Mouse (Mus musculus) heart, postnatal 36 days (tissue): ENCODE measurements around the gene 4933427I04Rik. TPM values are rescaled to one million over a fixed set of nuclear protein-coding genes. Genes with fewer than 3 reads are reported as not detected.

Experiments
- DNase-seq, 2 experiments: peaks; one replicate each; pipeline ENCODE4 v3.0.0; 2021 to 2022
- intact Hi-C: fragments of 180-260 bp; cut with DNase I; formaldehyde crosslinking; loops from one replicate; pipeline ENCODE4 v1.15.1; 2025
- total RNA-seq, 2 experiments: library from RNA; stranded (reverse); gene quantifications; 2 replicates each; pipeline ENCODE4 v1.2.3; 2021

4933427I04Rik gene
- total RNA-seq: not detected

GRCm38 (mm10) chr4:123859379-123859778 lies at the start of gene 4933427I04Rik:
4933427I04Rik (plus strand) TSS chr4:123859679.
- no peak for DNase-seq
- intact Hi-C loops: no loop called here

DNA sequence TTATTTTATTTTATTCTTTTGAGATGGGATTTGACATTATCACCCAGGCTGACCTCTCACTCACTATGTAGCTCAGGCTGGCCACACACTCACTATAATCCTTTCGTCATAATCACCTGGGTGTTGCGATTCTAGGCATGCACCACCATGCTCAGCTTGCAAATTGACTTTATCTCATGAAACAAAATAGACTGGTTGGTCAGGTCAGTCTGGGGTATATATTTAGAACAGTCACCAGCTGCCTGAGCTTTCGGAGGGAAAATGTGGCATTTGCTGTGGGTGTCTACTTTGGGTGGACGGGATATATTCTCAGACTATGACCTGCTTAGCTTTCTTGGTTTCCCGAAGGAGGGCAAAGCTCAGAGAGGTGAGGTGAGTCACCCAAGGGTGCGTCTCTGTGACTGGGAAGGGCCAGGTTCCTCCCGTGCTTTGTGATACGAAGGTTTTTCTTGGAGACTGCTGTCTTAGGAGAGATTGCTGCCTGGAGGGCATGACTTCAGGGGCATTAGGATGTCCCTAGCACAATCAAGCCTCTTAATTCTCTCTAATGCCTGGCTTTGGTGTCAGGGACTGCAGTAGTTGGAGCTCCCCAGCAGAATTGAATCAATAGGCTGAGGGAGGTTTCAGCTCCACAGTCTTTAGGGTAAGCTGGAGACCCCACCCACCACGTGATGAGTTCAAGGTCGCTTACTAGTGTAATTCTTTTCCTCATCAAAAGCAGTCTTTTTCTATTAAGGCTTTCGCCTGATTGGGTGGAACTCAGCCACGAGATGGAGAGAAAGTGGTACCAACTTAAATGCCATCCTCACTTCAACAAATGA lies 48.8 kb upstream of the 4933427I04Rik start:
- DNase-seq: no peak
- intact Hi-C loops: no loop called here

DNA sequence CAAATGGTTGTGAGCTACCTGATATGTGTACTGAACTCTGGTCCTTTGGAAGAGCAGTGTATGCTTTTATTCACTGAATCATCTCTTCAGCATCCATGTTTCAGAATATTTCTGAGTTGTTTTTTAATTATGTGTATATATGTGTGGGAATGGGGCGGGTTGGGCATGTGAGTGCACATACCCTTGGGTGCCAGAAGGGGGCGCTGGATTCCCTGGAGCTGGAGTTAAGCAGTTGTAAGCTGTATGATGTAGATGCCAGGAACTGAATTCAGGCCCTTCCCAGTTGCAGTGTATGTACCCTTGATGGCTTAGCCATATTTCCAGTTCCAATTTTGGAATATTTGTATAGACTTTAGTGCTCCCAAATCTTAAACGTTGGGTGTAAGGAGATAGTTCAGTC lies 47.0 kb upstream of the 4933427I04Rik start:
- intact Hi-C loops: no loop called here
- no peak for DNase-seq

- intact Hi-C loops: no loop called here
- DNase-seq: no peak
Observed at GRCm38 (mm10) chr4:123814030-123814501, 45.4 kb upstream of the 4933427I04Rik start.

GRCm38 (mm10) chr4:123819093-123819610 lies 40.3 kb upstream of the 4933427I04Rik start:
- intact Hi-C loops: no loop called here
- DNase-seq: no peak

DNA sequence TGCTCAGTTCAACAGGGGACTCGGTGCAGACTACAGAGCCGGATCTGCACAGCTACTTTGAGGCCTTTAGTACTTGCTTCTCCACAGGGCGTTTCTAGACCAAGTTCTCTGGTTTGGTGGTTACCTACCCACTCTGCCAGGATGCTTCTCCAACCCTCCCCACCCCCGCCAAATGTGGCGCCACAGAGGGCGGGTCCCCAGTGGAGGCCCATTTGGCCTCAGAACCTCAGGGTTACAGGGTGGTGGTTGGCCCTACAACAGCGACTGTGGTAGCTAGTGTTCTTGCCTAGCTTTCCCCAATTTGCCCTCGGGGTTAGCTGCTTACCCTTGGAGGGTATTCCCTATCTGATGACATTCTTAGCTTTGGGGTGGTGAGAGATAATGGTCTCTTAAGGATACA lies 17.4 kb upstream of the 4933427I04Rik start:
- intact Hi-C loops: no loop called here
- no peak for DNase-seq

DNA sequence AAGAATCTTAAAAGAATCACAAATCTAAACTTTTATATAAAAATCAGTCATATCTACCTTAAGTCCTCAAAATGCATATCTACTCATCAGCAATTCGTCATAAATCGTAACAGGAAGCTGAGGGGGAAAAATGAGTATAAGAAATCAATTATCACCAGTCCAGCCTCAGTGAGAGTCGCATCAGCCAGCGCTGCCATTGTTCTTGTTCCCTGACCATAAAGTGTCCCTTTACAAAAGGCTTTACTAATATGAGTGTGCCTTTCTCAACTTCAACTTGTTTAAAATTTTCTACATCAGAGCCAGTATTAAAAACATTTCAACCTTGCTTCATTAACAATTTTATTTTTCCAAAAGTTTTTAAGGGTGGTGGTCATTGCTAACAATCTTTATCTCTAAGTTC lies 2.6 kb upstream of the 4933427I04Rik start:
- intact Hi-C loops: no loop called here
- DNase-seq: no peak

DNA sequence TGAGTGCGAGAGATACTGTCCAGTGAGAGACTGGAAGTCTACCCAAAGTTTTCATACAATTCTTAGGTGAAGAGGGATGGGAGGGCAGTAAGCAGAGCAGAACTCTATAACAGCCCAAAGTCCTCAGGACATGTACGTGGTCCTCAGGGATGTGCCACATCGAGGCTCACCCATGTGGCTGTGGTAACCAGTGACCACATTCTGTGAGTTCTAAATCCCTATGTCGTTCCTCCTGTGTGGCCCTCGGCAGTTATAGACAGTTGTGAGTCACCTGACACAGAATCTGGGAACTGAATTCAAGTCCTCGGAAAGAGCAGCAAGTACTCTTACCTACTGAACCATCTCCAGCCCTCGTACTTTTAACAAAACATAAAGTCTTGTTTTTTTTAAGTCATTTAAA lies 1.4 kb upstream of the 4933427I04Rik start:
- DNase-seq: no peak
- intact Hi-C loops: no loop called here

- intact Hi-C loops: no loop called here
- DNase-seq: no peak
Observed at GRCm38 (mm10) chr4:123859803-123860202, 324 bp downstream of the 4933427I04Rik start.

DNA sequence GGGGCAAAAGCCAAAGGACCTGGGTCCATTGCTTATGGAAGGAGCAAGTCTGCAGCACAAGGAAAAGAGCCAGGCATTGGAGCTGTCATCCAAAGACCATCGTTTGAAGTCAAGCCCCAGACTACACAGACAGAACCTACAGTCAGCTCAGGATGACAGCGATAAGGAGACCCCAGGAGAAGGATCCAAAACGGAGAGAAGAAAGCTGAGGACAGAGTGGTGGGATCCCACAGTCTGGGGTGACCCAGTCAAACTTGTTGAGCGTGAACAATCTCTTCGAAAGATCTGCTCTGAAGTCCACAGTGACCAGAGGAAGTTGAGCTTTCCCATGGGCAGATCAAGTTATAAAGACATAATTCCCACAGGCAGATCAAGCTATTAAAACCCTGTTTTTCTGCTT lies 1.1 kb downstream of the 4933427I04Rik start:
- intact Hi-C loops: no loop called here
- DNase-seq: no peak

- no peak for DNase-seq
Observed at GRCm38 (mm10) chr4:123893726-123894125, 34.2 kb downstream of the 4933427I04Rik start.

GRCm38 (mm10) chr4:123894295-123894694 lies 34.8 kb downstream of the 4933427I04Rik start:
- DNase-seq: no peak
- intact Hi-C loops: loop anchor here (10.0 kb wide), 1 partner anchor 289 kb away; no protein-coding TSS in a partner anchor

More at GRCm38 (mm10) chr4:123893726-123894125, 34.2 kb downstream of the 4933427I04Rik start:
- intact Hi-C loops: loop anchor here (10.0 kb wide), 1 partner anchor 289 kb away; no protein-coding TSS in a partner anchor

DNA sequence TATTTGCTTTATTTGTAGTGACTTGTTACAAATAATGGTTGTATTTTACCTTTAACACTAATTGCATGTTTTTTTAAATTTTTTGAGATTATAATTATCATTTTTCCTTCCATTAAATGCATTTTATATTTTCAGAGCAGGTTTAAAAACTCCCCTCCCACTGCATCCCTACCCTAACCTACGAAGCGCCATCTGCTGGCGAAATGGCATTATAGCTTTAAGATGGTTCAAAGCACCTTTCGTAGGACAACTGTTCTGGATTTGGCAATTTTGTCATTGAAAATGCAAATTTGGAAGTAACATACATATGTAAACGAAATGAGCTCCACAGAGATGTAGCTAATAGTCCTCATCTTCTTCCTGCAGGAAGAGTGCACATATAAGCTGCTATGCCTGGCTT lies 39.2 kb downstream of the 4933427I04Rik start:
- peak; percentile 46 to 47 for DNase-seq
- intact Hi-C loops: loop anchor here (1.0 to 10.0 kb wide), 3 partner anchors 76 to 294 kb away; no protein-coding TSS in a partner anchor

DNA sequence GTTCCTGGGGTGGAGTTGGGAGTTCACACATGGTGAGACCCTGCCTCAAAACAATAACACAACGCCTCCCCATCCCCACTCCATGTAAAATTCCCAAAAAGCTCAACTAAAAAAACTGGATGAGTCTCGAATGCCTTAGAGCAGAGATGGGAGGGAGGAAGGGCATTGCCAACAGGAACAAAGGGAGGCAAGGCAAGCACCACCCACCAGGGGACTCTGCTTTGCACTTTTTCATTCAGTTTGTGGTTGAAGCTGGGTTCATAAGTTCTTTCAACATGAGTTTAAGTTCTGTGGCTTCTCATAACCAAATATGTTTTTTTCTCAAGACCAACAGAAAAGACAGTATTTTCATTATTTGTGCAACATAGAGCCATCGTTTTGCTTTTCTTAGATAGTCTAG lies 44.0 kb downstream of the 4933427I04Rik start:
- intact Hi-C loops: no loop called here
- no peak for DNase-seq

DNA sequence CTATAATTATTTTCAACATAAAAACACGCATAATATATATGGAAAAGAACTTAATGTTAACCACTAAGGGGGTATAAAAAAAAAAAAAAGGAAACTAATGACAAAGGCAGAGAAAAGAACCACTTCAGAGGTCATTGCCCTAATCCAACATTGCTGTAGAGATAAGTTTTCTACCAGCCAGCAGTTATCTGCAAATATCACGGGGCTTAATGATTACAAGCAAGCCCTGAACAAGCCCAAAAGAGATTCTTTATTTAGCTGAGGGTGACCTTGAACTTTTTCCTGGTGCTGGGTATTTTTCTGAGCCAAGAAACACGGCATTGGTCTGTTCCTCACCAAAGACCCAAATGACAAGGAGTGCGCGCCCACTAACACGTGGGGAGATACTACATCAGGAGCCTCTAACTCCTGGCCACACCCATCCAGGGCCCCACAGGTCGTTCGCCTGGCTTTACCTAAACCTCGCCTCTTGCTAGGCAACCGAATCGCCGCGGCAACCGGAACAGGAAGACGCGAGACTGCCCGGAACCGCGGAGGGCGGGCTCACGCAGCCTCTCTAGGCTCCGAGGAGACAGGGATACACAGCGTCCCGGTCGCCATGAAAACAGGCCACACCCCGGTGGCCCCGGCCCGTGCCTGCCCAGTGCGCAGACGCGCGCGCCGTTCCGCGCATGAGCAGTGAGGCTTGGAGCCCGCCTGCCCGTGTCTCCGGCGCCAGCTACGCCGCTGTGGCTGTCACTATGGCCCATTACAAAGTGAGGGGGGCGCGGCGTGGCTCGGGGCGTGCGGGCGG lies 45.0 kb downstream of the 4933427I04Rik start, which contains the start of gene Mycbp:
Mycbp (plus strand) TSS at position 500 of the 793 bp plus-strand sequence.
- intact Hi-C loops: loop anchor here (5.0 kb wide), 1 partner anchor 492 kb away; no protein-coding TSS in a partner anchor
- DNase-seq: peak; percentile 99 to 100

GRCm38 (mm10) chr4:123905126-123905668 lies 45.7 kb downstream of the 4933427I04Rik start:
- intact Hi-C loops: loop anchor here (5.0 kb wide), 1 partner anchor 493 kb away; no protein-coding TSS in a partner anchor
- no peak for DNase-seq

DNA sequence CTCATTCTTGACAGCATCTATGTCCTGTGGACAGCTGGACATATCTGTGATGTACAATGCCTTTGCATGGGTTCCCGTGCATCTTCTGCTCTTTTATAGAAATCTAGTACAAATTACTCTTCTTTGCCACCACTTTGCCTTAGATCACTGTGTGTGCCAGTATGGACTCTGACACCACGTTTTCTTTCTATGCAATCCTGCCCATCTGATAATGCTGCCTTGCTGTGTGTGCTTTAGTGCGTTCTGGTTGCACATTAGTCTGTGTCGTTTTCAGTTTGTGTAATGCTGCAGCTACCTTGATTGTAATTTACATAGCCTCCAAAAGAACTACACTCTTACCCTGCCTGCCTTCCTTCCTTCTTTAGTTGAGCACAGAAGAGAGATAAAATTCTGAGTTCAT lies 52.0 kb downstream of the 4933427I04Rik start:
- DNase-seq: no peak
- intact Hi-C loops: loop anchor here (10.0 kb wide), 2 partner anchors 607 to 767 kb away; no protein-coding TSS in a partner anchor

- no peak for DNase-seq
- intact Hi-C loops: loop anchor here (10.0 kb wide), 2 partner anchors 608 to 768 kb away; no protein-coding TSS in a partner anchor
Observed at GRCm38 (mm10) chr4:123912431-123912830, 53.0 kb downstream of the 4933427I04Rik start.
